Comparison of ENCODE assay signal across 9 mouse cellular contexts in genomic region chr14:27413961-27414360, GRCm38 (mm10). TPM values are rescaled to one million over a fixed set of nuclear protein-coding genes. Genes with fewer than 3 reads are reported as not detected.
DNase-seq lines count a peak whose midpoint lies in the region; ATAC-seq lines count a peak whose summit lies in the region.
"Had no signal": no experiment of that assay in that cellular context is flagged by ENCODE, and none has a peak within 500 bp of the region (broad histone marks: within the 10 kb centered on the region; RNA-seq: fewer than 3 reads in every experiment).

No protein-coding gene starts in this region.

- no peaks in the 10 kb centered on the region for H3K27me3 ChIP-seq in heart, embryonic 12.5 days (replicated peaks)
- H3K27me3 ChIP-seq in midbrain, embryonic 13.5 days = no peaks in the 10 kb centered on the region
- H3K27me3 ChIP-seq: liver, embryonic 13.5 days had no signal

- no peak for ATAC-seq in heart, embryonic 12.5 days (ENCODE audit: insufficient number of reproducible peaks, low FRiP score)
- ATAC-seq in midbrain, embryonic 13.5 days = no peak

- peaks cover 4% of the 10 kb centered on the region for H3K9me3 ChIP-seq in heart, embryonic 12.5 days (replicated peaks)
- H3K9me3 ChIP-seq in midbrain, embryonic 13.5 days = 0 out of 2 replicates have a peak, but pooled peaks cover 4% of the 10 kb centered on the region

- peak; percentile 73 for DNase-seq in heart, adult 11 months
- peak; percentile 17 for DNase-seq in right cerebral cortex, adult 18-20 months
- DNase-seq in right cerebral cortex, postnatal 10 days (ENCODE audit: low spot score in 2 of 2) = no peak
- DNase-seq in embryo, embryonic 11.5 days (ENCODE audit: low read depth, low spot score) = peak; percentile 29
- peak; percentile 48 for DNase-seq in retina, postnatal 1 day
- DNase-seq in adrenal gland, postnatal 4 days (ENCODE audit: low spot score in 2 of 2) = no peak
- DNase-seq: liver, embryonic 13.5 days had no signal

- no peaks in the 10 kb centered on the region for H3K4me1 ChIP-seq in heart, embryonic 12.5 days (replicated peaks)
- no peaks in the 10 kb centered on the region for H3K4me1 ChIP-seq in midbrain, embryonic 13.5 days (replicated peaks)
- H3K4me1 ChIP-seq: liver, embryonic 13.5 days had no signal

- 0 out of 2 replicates have a peak, but pooled peaks cover 3% of the 10 kb centered on the region for H3K36me3 ChIP-seq in heart, embryonic 12.5 days
- H3K36me3 ChIP-seq in midbrain, embryonic 13.5 days = no peaks in the 10 kb centered on the region
- H3K36me3 ChIP-seq: liver, embryonic 13.5 days had no signal

- no peak overlapping the region for H3K4me2 ChIP-seq in heart, embryonic 12.5 days
- no peak overlapping the region for H3K4me2 ChIP-seq in midbrain, embryonic 13.5 days (replicated peaks)
- H3K4me2 ChIP-seq: liver, embryonic 13.5 days had no signal

- H3K27ac ChIP-seq in heart, embryonic 12.5 days (ENCODE audit: poor library complexity, severe bottlenecking) = no peak overlapping the region
- no peak overlapping the region for H3K27ac ChIP-seq in midbrain, embryonic 13.5 days
- H3K27ac ChIP-seq: liver, embryonic 13.5 days had no signal

- no peak overlapping the region for H3K4me3 ChIP-seq in heart, embryonic 12.5 days
- no peak overlapping the region for H3K4me3 ChIP-seq in midbrain, embryonic 13.5 days (replicated peaks)
- H3K4me3 ChIP-seq: liver, embryonic 13.5 days had no signal

- H3K9ac ChIP-seq in heart, embryonic 12.5 days = no peak overlapping the region
- no peak overlapping the region for H3K9ac ChIP-seq in midbrain, embryonic 13.5 days (replicated peaks)
- H3K9ac ChIP-seq: liver, embryonic 13.5 days had no signal

- 38% methylated on average over 4 of the region's 4 CpGs for WGBS in heart, embryonic 12.5 days
- WGBS in midbrain, embryonic 13.5 days = 42% methylated on average over 4 of the region's 4 CpGs

RNA-seq across cellular contexts. Expression of gene Fam208a, which starts 14.7 kb away (rescaled TPM):
- 13.1 and 14.5 TPM in 2 replicates for polyA plus RNA-seq in heart, embryonic 12.5 days (2016; fragmentation: Nextera tagmentation; extraction: Ambion mirVana)
- total RNA-seq in adrenal gland, postnatal 4 days (2021) = 10 to 100 TPM; 22.3 to 24.6 TPM
- polyA plus RNA-seq in midbrain, embryonic 13.5 days (2015; fragmentation: Nextera tagmentation; extraction: Ambion mirVana) = 18.5 and 19.1 TPM in 2 replicates

Comparison
In these comparisons a context has a peak if more than half of its experiments do, and no peak if none do; other contexts are left out.
1. DNase-seq: peak in heart, adult 11 months (single experiment), right cerebral cortex, adult 18-20 months (single experiment), embryo, embryonic 11.5 days (single experiment) and retina, postnatal 1 day (single experiment); none in right cerebral cortex, postnatal 10 days (0 of 2) and adrenal gland, postnatal 4 days (0 of 2).